Comparison of ENCODE assay signal across 23 mouse cellular contexts in genomic region chr11:94971895-94972615, GRCm38 (mm10). TPM values are rescaled to one million over a fixed set of nuclear protein-coding genes. Genes with fewer than 3 reads are reported as not detected.
DNase-seq lines count a peak whose midpoint lies in the region; ATAC-seq and TF ChIP-seq lines count a peak whose summit lies in the region.
"Had no signal": no experiment of that assay in that cellular context is flagged by ENCODE, and none has a peak within 500 bp of the region (broad histone marks: within the 10 kb centered on the region; RNA-seq: fewer than 3 reads in every experiment).

No protein-coding gene starts in this region.

- peak overlapping the region; percentile 31 to 33; a peak in 1 of 4 replicates for H3K4me3 ChIP-seq in heart, embryonic 14.5 days (ENCODE audit: control insufficient read depth in 1 of 2, insufficient read depth in 1 of 2, low read depth in 1 of 2, low read length in 2 of 2)
- no peak overlapping the region for H3K4me3 ChIP-seq in limb, embryonic 14.5 days (replicated peaks; ENCODE audit: low read length)
- H3K4me3 ChIP-seq: liver, embryonic 12.5 days; lung, embryonic 15.5 days; neural tube, embryonic 12.5 days had no signal

- peak overlapping the region; percentile 70 for H3K9ac ChIP-seq in heart, embryonic 14.5 days (ENCODE audit: low read length)
- peak overlapping the region; percentile 21; the same call in 1 of the 2 replicates for H3K9ac ChIP-seq in limb, embryonic 14.5 days (ENCODE audit: low read depth, low read length, severe bottlenecking)
- H3K9ac ChIP-seq: liver, embryonic 12.5 days; lung, embryonic 15.5 days; neural tube, embryonic 12.5 days had no signal

- H3K4me1 ChIP-seq in heart, embryonic 14.5 days (ENCODE audit: control insufficient read depth in 2 of 2, insufficient read depth in 2 of 2, low read length in 2 of 2), result peaks cover 31 to 37% of the 10 kb centered on the region in 2 experiments
- H3K4me1 ChIP-seq in limb, embryonic 14.5 days (ENCODE audit: control insufficient read depth, insufficient read depth, low read length), result no peaks in the 10 kb centered on the region
- H3K4me1 ChIP-seq: liver, embryonic 12.5 days; lung, embryonic 15.5 days had no signal

- WGBS in heart, embryonic 14.5 days, result 66% methylated on average over 16 of the region's 16 CpGs
- 66% methylated on average over 16 of the region's 16 CpGs for WGBS in limb, embryonic 14.5 days

- TF ChIP-seq POLR2A in limb, embryonic 14.5 days (IDR thresholded peaks at IDR 0.05; ENCODE audit: borderline replicate concordance, extremely low read depth, insufficient read depth, insufficient read length), result no peak

- no peaks in the 10 kb centered on the region for H3K36me3 ChIP-seq in heart, embryonic 14.5 days (ENCODE audit: control insufficient read depth, insufficient read depth, low read length)
- no peaks in the 10 kb centered on the region for H3K36me3 ChIP-seq in limb, embryonic 14.5 days (ENCODE audit: control insufficient read depth, insufficient read depth, low read length)
- H3K36me3 ChIP-seq: liver, embryonic 12.5 days; lung, embryonic 15.5 days; neural tube, embryonic 12.5 days had no signal

- H3K27me3 ChIP-seq in heart, embryonic 14.5 days (ENCODE audit: control insufficient read depth, insufficient read depth, low read length), result no peaks in the 10 kb centered on the region
- H3K27me3 ChIP-seq in limb, embryonic 14.5 days (ENCODE audit: control insufficient read depth, insufficient read depth, low read length), result no peaks in the 10 kb centered on the region
- H3K27me3 ChIP-seq: lung, embryonic 15.5 days; neural tube, embryonic 12.5 days; Patski had no signal

- H3K4me2 ChIP-seq in heart, embryonic 14.5 days (ENCODE audit: low read length), result peak overlapping the region; percentile 61
- no peak overlapping the region for H3K4me2 ChIP-seq in limb, embryonic 14.5 days (replicated peaks; ENCODE audit: low read depth, low read length, severe bottlenecking)
- H3K4me2 ChIP-seq: liver, embryonic 12.5 days; lung, embryonic 15.5 days; neural tube, embryonic 12.5 days had no signal

- H3K27ac ChIP-seq in heart, embryonic 14.5 days (replicated peaks in 1 of 2; ENCODE audit: control insufficient read depth in 1 of 2, insufficient read depth in 1 of 2, low read depth in 2 of 2, low read length in 2 of 2), result no peak overlapping the region; a peak in 1 of 4 replicates
- no peak overlapping the region for H3K27ac ChIP-seq in limb, embryonic 14.5 days (replicated peaks; ENCODE audit: low read depth, low read length)
- H3K27ac ChIP-seq: liver, embryonic 12.5 days; lung, embryonic 15.5 days; neural tube, embryonic 12.5 days had no signal

- DNase-seq in cerebellum, adult 11-12 months, result peak; percentile 78
- no peak for DNase-seq in cerebellum, postnatal 4 days (ENCODE audit: low spot score in 2 of 2)
- DNase-seq in heart, postnatal 4 days, result no peak
- peak; percentile 47 for DNase-seq in cerebellum, adult 8-10 months
- DNase-seq in limb, embryonic 14.5 days (ENCODE audit: low spot score), result no peak
- no peak for DNase-seq in adrenal gland, postnatal 4 days (ENCODE audit: low spot score in 2 of 2)
- DNase-seq in adrenal gland, adult (ENCODE audit: inconsistent age in 2 of 2, low spot score in 1 of 2), result no peak
- DNase-seq: kidney, adult 2 months; kidney, postnatal 36 days; right cerebral cortex, postnatal 4 days; thymus, adult 2 months had no signal

- no peak for ATAC-seq in heart, embryonic 14.5 days (ENCODE audit: insufficient number of reproducible peaks, insufficient read depth, low FRiP score, low read depth)
- ATAC-seq in limb, embryonic 14.5 days (ENCODE audit: low FRiP score, low read depth), result no peak
- ATAC-seq: liver, embryonic 12.5 days; Patski had no signal

- H3K9me3 ChIP-seq in heart, embryonic 14.5 days (ENCODE audit: control insufficient read depth, low read length), result no peaks in the 10 kb centered on the region
- no peaks in the 10 kb centered on the region for H3K9me3 ChIP-seq in limb, embryonic 14.5 days (ENCODE audit: control insufficient read depth, low read length)
- H3K9me3 ChIP-seq: liver, embryonic 12.5 days; lung, embryonic 15.5 days; neural tube, embryonic 12.5 days had no signal

RNA-seq across cellular contexts. Expression of gene Sgca, which starts 4.1 kb away (rescaled TPM):
- polyA plus RNA-seq in heart, embryonic 14.5 days (2014; fragmentation: Nextera tagmentation; extraction: Ambion mirVana), result 34.6 and 36.7 TPM in 2 replicates
- total RNA-seq in heart, postnatal 4 days (2021), result 10 to 100 TPM; 67.0 to 89.1 TPM
- polyA plus RNA-seq in limb, embryonic 14.5 days (2012; rRNA removed), result 19.4 and 32.9 TPM in 2 replicates
- 9.1 and 10.2 TPM in 2 replicates for polyA plus RNA-seq in limb, embryonic 14.5 days (2014; fragmentation: Nextera tagmentation; extraction: Ambion mirVana)
- total RNA-seq in adrenal gland, postnatal 4 days (2021), result 1 to 10 TPM; 2.8 to 3.9 TPM
- total RNA-seq: hematopoietic stem cell, adult 5-6 weeks; megakaryocyte, adult 5-6 weeks; midbrain, postnatal 0 days had no signal
- polyA plus RNA-seq: forebrain, embryonic 11.5 days had no signal

RNA-seq across cellular contexts. Expression of gene Hils1, which starts 4.7 kb away (rescaled TPM):
- polyA plus RNA-seq in heart, embryonic 14.5 days (2014; fragmentation: Nextera tagmentation; extraction: Ambion mirVana), result 0.24 TPM in 2 replicates
- not detected for total RNA-seq in heart, postnatal 4 days (2021)
- 0.41 and 0.58 TPM in 2 replicates for polyA plus RNA-seq in limb, embryonic 14.5 days (2012; rRNA removed)
- polyA plus RNA-seq in limb, embryonic 14.5 days (2014; fragmentation: Nextera tagmentation; extraction: Ambion mirVana), result 0.29 TPM in 1 of 2 replicates, not detected in the other
- not detected for total RNA-seq in adrenal gland, postnatal 4 days (2021)
- total RNA-seq: hematopoietic stem cell, adult 5-6 weeks; layer of hippocampus, postnatal 10 days; left cerebral cortex, postnatal 14 days; megakaryocyte, adult 5-6 weeks; midbrain, postnatal 0 days had no signal
- polyA plus RNA-seq: brain, embryonic 14.5 days; forebrain, embryonic 11.5 days; kidney, adult 2 months; liver, embryonic 12.5 days; lung, embryonic 15.5 days; midbrain, postnatal 0 days; neural tube, embryonic 12.5 days; Patski had no signal

RNA-seq across cellular contexts. Expression of gene Ppp1r9b, which starts 18.8 kb away (rescaled TPM):
- 8.1 and 8.6 TPM in 2 replicates for polyA plus RNA-seq in heart, embryonic 14.5 days (2014; fragmentation: Nextera tagmentation; extraction: Ambion mirVana)
- total RNA-seq in heart, postnatal 4 days (2021), result 10 to 100 TPM; 45.3 to 46.3 TPM
- polyA plus RNA-seq in limb, embryonic 14.5 days (2012; rRNA removed), result 32.8 and 34.6 TPM in 2 replicates
- 17.3 and 17.9 TPM in 2 replicates for polyA plus RNA-seq in limb, embryonic 14.5 days (2014; fragmentation: Nextera tagmentation; extraction: Ambion mirVana)
- total RNA-seq in adrenal gland, postnatal 4 days (2021), result 100 to 1,000 TPM; 108 to 113 TPM

RNA-seq across cellular contexts. Expression of gene Col1a1, which starts 36.0 kb away (rescaled TPM):
- polyA plus RNA-seq in heart, embryonic 14.5 days (2014; fragmentation: Nextera tagmentation; extraction: Ambion mirVana), result 447 and 511 TPM in 2 replicates
- 100 to 1,000 TPM; 861 to 965 TPM for total RNA-seq in heart, postnatal 4 days (2021)
- 1,421 and 1,570 TPM in 2 replicates for polyA plus RNA-seq in limb, embryonic 14.5 days (2012; rRNA removed)
- 2,528 and 2,873 TPM in 2 replicates for polyA plus RNA-seq in limb, embryonic 14.5 days (2014; fragmentation: Nextera tagmentation; extraction: Ambion mirVana)
- 1,000 to 10,000 TPM in 1 of 2 experiments, 100 to 1,000 TPM in 1; 890 to 1,096 TPM for total RNA-seq in adrenal gland, postnatal 4 days (2021)
- total RNA-seq: hematopoietic stem cell, adult 5-6 weeks had no signal

RNA-seq across cellular contexts. Expression of gene Samd14, which starts 37.6 kb away (rescaled TPM):
- 8.5 and 10.1 TPM in 2 replicates for polyA plus RNA-seq in heart, embryonic 14.5 days (2014; fragmentation: Nextera tagmentation; extraction: Ambion mirVana)
- total RNA-seq in heart, postnatal 4 days (2021), result 1 to 10 TPM; 9.1 to 9.5 TPM
- polyA plus RNA-seq in limb, embryonic 14.5 days (2012; rRNA removed), result 46.0 and 59.7 TPM in 2 replicates
- polyA plus RNA-seq in limb, embryonic 14.5 days (2014; fragmentation: Nextera tagmentation; extraction: Ambion mirVana), result 25.5 and 31.7 TPM in 2 replicates
- 10 to 100 TPM; 16.2 to 22.5 TPM for total RNA-seq in adrenal gland, postnatal 4 days (2021)

Comparison
In these comparisons a context has a peak if more than half of its experiments do, and no peak if none do; other contexts are left out.
1. DNase-seq: peak in cerebellum, adult 11-12 months (single experiment) and cerebellum, adult 8-10 months (single experiment); none in cerebellum, postnatal 4 days (0 of 2), heart, postnatal 4 days (single experiment), limb, embryonic 14.5 days (single experiment), adrenal gland, postnatal 4 days (0 of 2) and adrenal gland, adult (0 of 2).
2. RNA of gene Sgca, which starts 4.1 kb away (total RNA-seq): 67.0 to 89.1 TPM in heart, postnatal 4 days; 2.8 to 3.9 TPM in adrenal gland, postnatal 4 days; every median in the first group is over 10 times any median in the second.